Mouse (Mus musculus) CH12.LX (cell line): Measurements from ENCODE around the gene Bcas1. TPM values are rescaled to one million over a fixed set of nuclear protein-coding genes. Genes with fewer than 3 reads are reported as not detected.

Source experiments
- DNase-seq: peaks from one replicate; pipeline ENCODE4 v3.0.0-alpha.2; 2013; ENCODE audit errors: extremely low read depth
- H3K27ac ChIP-seq: 2 replicates; pipeline ENCODE4 v1.5.1; 2012; ENCODE audit warnings: low read depth, mild to moderate bottlenecking, control low read depth, moderate library complexity; ENCODE audit not compliant: insufficient read depth
- H3K27me3 ChIP-seq: replicated peaks from 2 replicates; pipeline ENCODE3; 2012; ENCODE audit warnings: inconsistent platforms
- H3K36me3 ChIP-seq, 2 experiments: replicated peaks in 1 of 2; 2 replicates each; pipeline versions ENCODE3 to v1.6.1; 2012; ENCODE audit warnings: inconsistent platforms in 1 of 2, low read length in 1 of 2, mild to moderate bottlenecking in 1 of 2, mixed read lengths in 1 of 2, moderate library complexity in 1 of 2; ENCODE audit not compliant: control insufficient read depth in 1 of 2, insufficient read depth in 1 of 2
- H3K4me1 ChIP-seq, 2 experiments: 2 replicates each; pipeline ENCODE4 v1.6.1; 2012; ENCODE audit warnings: inconsistent platforms in 1 of 2, moderate library complexity in 1 of 2; ENCODE audit not compliant: insufficient read depth in 2 of 2, control insufficient read depth in 1 of 2
- H3K4me2 ChIP-seq: 2 replicates; pipeline ENCODE4 v1.6.1; 2012; ENCODE audit warnings: low read depth, mild to moderate bottlenecking, control low read depth; ENCODE audit not compliant: poor library complexity, insufficient read depth, severe bottlenecking
- H3K4me3 ChIP-seq, 3 experiments: fragments of 150-350 bp in 1 of 3; sonication (generic) in 1 of 3; replicated peaks in 1 of 3; 2 replicates each; pipeline versions ENCODE3 to v1.5.1; 2011 to 2012; ENCODE audit warnings: low read depth in 2 of 3, low read length in 2 of 3, mild to moderate bottlenecking in 2 of 3, moderate library complexity in 2 of 3, control low read depth in 1 of 3, improper control_type of control experiment in 1 of 3, inconsistent platforms in 1 of 3, mixed read lengths in 1 of 3; ENCODE audit not compliant: poor library complexity in 1 of 3
- H3K79me2 ChIP-seq: replicated peaks from 2 replicates; pipeline ENCODE4 v1.6.1; 2012; ENCODE audit warnings: mild to moderate bottlenecking, moderate library complexity; ENCODE audit not compliant: control insufficient read depth, poor library complexity, insufficient read depth, severe bottlenecking; ENCODE audit errors: extremely low read depth
- H3K9ac ChIP-seq: 2 replicates; pipeline ENCODE4 v1.6.1; 2012; ENCODE audit warnings: low read depth, mild to moderate bottlenecking, control low read depth, moderate library complexity; ENCODE audit not compliant: insufficient read depth
- H3K9me3 ChIP-seq: replicated peaks from 2 replicates; pipeline ENCODE3; 2012; ENCODE audit warnings: low read length, inconsistent platforms, mixed read lengths
- BHLHE40 ChIP-seq: IDR thresholded peaks from 2 replicates; pipeline ENCODE4 v1.6.1; 2011; ENCODE audit warnings: mild to moderate bottlenecking, low read depth, low read length, improper control_type of control experiment
- CHD2 ChIP-seq: IDR thresholded peaks from 2 replicates; pipeline ENCODE4 v1.6.1; 2011; ENCODE audit warnings: low read length, improper control_type of control experiment
- CTCF ChIP-seq, 2 experiments: IDR thresholded peaks in 1 of 2; conservative IDR thresholded peaks in 1 of 2; 2 replicates each; pipeline ENCODE4 v1.5.1; 2011 to 2012; ENCODE audit warnings: low read depth in 2 of 2, low read length in 2 of 2, improper control_type of control experiment in 1 of 2, inconsistent platforms in 1 of 2, mild to moderate bottlenecking in 1 of 2, moderate library complexity in 1 of 2
- E2F4 ChIP-seq: IDR thresholded peaks from 2 replicates; pipeline ENCODE4 v1.6.1; 2011; ENCODE audit warnings: low read depth, low read length, improper control_type of control experiment; ENCODE audit not compliant: insufficient replicate concordance
- ELF1 ChIP-seq: IDR thresholded peaks from 2 replicates; pipeline ENCODE4 v1.6.1; 2014; ENCODE audit warnings: low read depth, mild to moderate bottlenecking, inconsistent platforms, low read length, improper control_type of control experiment
- ETS1 ChIP-seq: conservative IDR thresholded peaks from 2 replicates; pipeline ENCODE4 v1.6.1; 2012; ENCODE audit warnings: low read depth, mild to moderate bottlenecking, inconsistent platforms, low read length, improper control_type of control experiment, moderate library complexity
- IRF4 ChIP-seq: IDR thresholded peaks from 2 replicates; pipeline ENCODE4 v1.6.1; 2014; ENCODE audit warnings: low read depth, mild to moderate bottlenecking, inconsistent platforms, low read length, improper control_type of control experiment
- JUN ChIP-seq: IDR thresholded peaks from 2 replicates; pipeline ENCODE4 v1.6.1; 2011; ENCODE audit warnings: low read depth, mild to moderate bottlenecking, low read length, improper control_type of control experiment, moderate library complexity; ENCODE audit not compliant: insufficient read depth
- JUND ChIP-seq: conservative IDR thresholded peaks from 2 replicates; pipeline ENCODE4 v1.6.1; 2011; ENCODE audit warnings: low read depth, low read length, improper control_type of control experiment
- MAFK ChIP-seq: IDR thresholded peaks from 2 replicates; pipeline ENCODE4 v1.6.1; 2011; ENCODE audit warnings: low read length, improper control_type of control experiment; ENCODE audit not compliant: insufficient replicate concordance
- MAX ChIP-seq: IDR thresholded peaks from 2 replicates; pipeline ENCODE4 v1.6.1; 2011; ENCODE audit warnings: low read length, improper control_type of control experiment
- MAZ ChIP-seq: IDR thresholded peaks from 2 replicates; pipeline ENCODE4 v1.6.1; 2012; ENCODE audit warnings: low read depth, mild to moderate bottlenecking, inconsistent platforms, low read length, improper control_type of control experiment, moderate library complexity
- MEF2A ChIP-seq: IDR thresholded peaks from 2 replicates; pipeline ENCODE4 v1.6.1; 2014; ENCODE audit warnings: low read depth, mild to moderate bottlenecking, inconsistent platforms, low read length, improper control_type of control experiment, borderline replicate concordance
- NELFE ChIP-seq: IDR thresholded peaks from 2 replicates; pipeline ENCODE4 v1.6.1; 2011; ENCODE audit warnings: low read depth, low read length, improper control_type of control experiment
- NRF1 ChIP-seq: IDR thresholded peaks from 2 replicates; pipeline ENCODE4 v1.6.1; 2014; ENCODE audit warnings: low read depth, mild to moderate bottlenecking, inconsistent platforms, low read length, improper control_type of control experiment, moderate library complexity
- PAX5 ChIP-seq: IDR thresholded peaks from 2 replicates; pipeline ENCODE4 v1.6.1; 2012; ENCODE audit warnings: low read length, inconsistent platforms, mixed read lengths
- POLR2AphosphoS2 ChIP-seq: IDR thresholded peaks from 2 replicates; pipeline ENCODE4 v1.6.1; 2011; ENCODE audit warnings: low read depth, low read length, improper control_type of control experiment
- RAD21 ChIP-seq: IDR thresholded peaks from 2 replicates; pipeline ENCODE4 v1.6.1; 2011; ENCODE audit warnings: low read depth, mild to moderate bottlenecking, low read length, improper control_type of control experiment, moderate library complexity
- RCOR1 ChIP-seq: conservative IDR thresholded peaks from 2 replicates; pipeline ENCODE4 v1.6.1; 2012; ENCODE audit warnings: low read depth, mild to moderate bottlenecking, inconsistent platforms, low read length, improper control_type of control experiment
- SMC3 ChIP-seq: IDR thresholded peaks from 2 replicates; pipeline ENCODE4 v1.6.1; 2011; ENCODE audit warnings: low read depth, low read length, improper control_type of control experiment
- TCF12 ChIP-seq: IDR thresholded peaks from 2 replicates; pipeline ENCODE4 v1.6.1; 2014; ENCODE audit warnings: low read depth, mild to moderate bottlenecking, inconsistent platforms, low read length, improper control_type of control experiment
- ZMIZ1 ChIP-seq: IDR thresholded peaks from 2 replicates; pipeline ENCODE4 v1.6.1; 2012; ENCODE audit warnings: low read depth, mild to moderate bottlenecking, inconsistent platforms, low read length, improper control_type of control experiment
- ZNF384 ChIP-seq: IDR thresholded peaks from 2 replicates; pipeline ENCODE4 v1.6.1; 2012; ENCODE audit warnings: low read depth, low read length, improper control_type of control experiment, inconsistent platforms
- dilution Hi-C: fragments of 300-500 bp; cut with MboI; formaldehyde crosslinking; loops from 2 replicates; pipeline ENCODE4 v1.14.3; 2020; ENCODE audit warnings: low sequenced_read_pairs; ENCODE audit not compliant: extremely low pct_unique_long_range_greater_than_20kb, extremely low pct_ligation_motif_present
- in situ Hi-C: fragments of 300-500 bp; cut with MboI; formaldehyde crosslinking; loops from 3 replicates; pipeline ENCODE4 v1.14.3; 2019; ENCODE audit warnings: low sequenced_read_pairs, low pct_ligation_motif_present, low pct_unique_long_range_greater_than_20kb, mixed read lengths
- polyA plus RNA-seq: library from polyadenylated mRNA; unstranded; fragments of >175 nt; gene quantifications from 2 replicates; pipeline ENCODE4 v1.2.1, GENCODE M21; 2012; ENCODE audit warnings: low read depth; ENCODE audit not compliant: insufficient read length
- total RNA-seq, 2 experiments: library from RNA; depleted of rRNA; stranded (reverse); fragments of 300-350 nt in 1 of 2; fragments of >200 nt in 1 of 2; gene quantifications; 2 replicates each; pipeline ENCODE4 v1.2.3; 2012 to 2014

Bcas1 gene
- total and polyA plus RNA-seq, 3 experiments = 0.17 TPM; not detected in 2

- in situ Hi-C loops = loop anchor here (5.0 kb wide), 1 partner anchor 39 kb away; no protein-coding TSS in a partner anchor
- no peaks in the 10 kb centered on the region for H3K36me3 ChIP-seq
- TF ChIP-seq BHLHE40 = 0 out of 2 replicates have a peak, but pooled peaks have one; percentile 11
- peak; percentile 88 for TF ChIP-seq RAD21
- TF ChIP-seq MAZ = no peak
- no peak for TF ChIP-seq JUND
- TF ChIP-seq IRF4 = no peak
- no peak for TF ChIP-seq E2F4
- TF ChIP-seq CTCF (conservative IDR thresholded peaks at IDR 0.05 in 1 of 2, IDR thresholded peaks at IDR 0.05 in 1 of 2; ENCODE audit: low read depth in 2 of 2, low read length in 2 of 2) = peak; percentile 60 to 93; a peak in 3 of 4 replicates
- no peak for TF ChIP-seq CHD2
- 0 out of 2 replicates have a peak, but pooled peaks have one; percentile 21 for TF ChIP-seq MEF2A
- no peak for TF ChIP-seq MAX
- no peak for TF ChIP-seq ZMIZ1
- TF ChIP-seq NRF1 = no peak
- TF ChIP-seq ETS1 = no peak
- no peak for TF ChIP-seq RCOR1
- TF ChIP-seq PAX5 = no peak
- TF ChIP-seq SMC3 = peak; percentile 69
- peak; percentile 15; the same call in 1 of the 2 replicates for TF ChIP-seq NELFE
- no peak for TF ChIP-seq JUN
- TF ChIP-seq POLR2AphosphoS2 = no peak
- no peak for TF ChIP-seq ELF1
- TF ChIP-seq TCF12 = no peak
- no peak for TF ChIP-seq MAFK
- TF ChIP-seq ZNF384 = no peak
- H3K9ac ChIP-seq = no peak overlapping the region
- H3K4me2 ChIP-seq = peak overlapping the region; percentile 91
- peaks cover 50% of the 10 kb centered on the region for H3K27me3 ChIP-seq
- peaks cover 3% of the 10 kb centered on the region for H3K9me3 ChIP-seq
- no peaks in the 10 kb centered on the region for H3K79me2 ChIP-seq
- peak; percentile 62 for DNase-seq
- dilution Hi-C loops = no loop called here
- H3K27ac ChIP-seq = no peak overlapping the region
- no peak overlapping the region for H3K4me3 ChIP-seq
- peaks cover 0 to 9% of the 10 kb centered on the region in 2 experiments; a peak in 2 of 4 replicates for H3K4me1 ChIP-seq
Measured at GRCm38 (mm10) chr2:170401211-170401799, 26.3 kb downstream of the Bcas1 start.
